Mouse (Mus musculus) liver, embryonic 11.5 days (tissue): Measurements from ENCODE around the gene Vwa3a. TPM values are rescaled to one million over a fixed set of nuclear protein-coding genes. Genes with fewer than 3 reads are reported as not detected.

Experiments used
- ATAC-seq: fragments of 200-750 bp; cut with Nextera tagmentation; replicated peaks from 2 replicates; pipeline ENCODE4 v1.8.0; 2017; ENCODE audit warnings: moderate number of reproducible peaks, mild to moderate bottlenecking, moderate TSS enrichment, moderate library complexity; ENCODE audit not compliant: low FRiP score
- DNase-seq: peaks from one replicate; pipeline ENCODE4 v3.0.0-alpha.2; 2017; ENCODE audit warnings: low spot score
- H3K27ac ChIP-seq: fragments of 300-500 bp; sonication (generic); 2 replicates; pipeline ENCODE4 v1.5.1; 2014; ENCODE audit warnings: mild to moderate bottlenecking, low read depth, low read length, control low read depth
- H3K27me3 ChIP-seq: fragments of 300-500 bp; sonication (generic); replicated peaks from 2 replicates; pipeline ENCODE4 v1.6.1; 2014; ENCODE audit warnings: low read length, mixed read lengths; ENCODE audit not compliant: control insufficient read depth, insufficient read depth
- H3K36me3 ChIP-seq: fragments of 300-500 bp; sonication (generic); 2 replicates; pipeline ENCODE4 v1.6.1; 2014; ENCODE audit warnings: mild to moderate bottlenecking, low read length, moderate library complexity, mixed read lengths; ENCODE audit not compliant: control insufficient read depth, insufficient read depth
- H3K4me1 ChIP-seq: fragments of 300-500 bp; sonication (generic); replicated peaks from 2 replicates; pipeline ENCODE4 v1.6.1; 2014; ENCODE audit warnings: low read length, mixed read lengths; ENCODE audit not compliant: control insufficient read depth, insufficient read depth
- H3K4me2 ChIP-seq: fragments of 300-500 bp; sonication (generic); 2 replicates; pipeline ENCODE4 v1.6.1; 2014; ENCODE audit warnings: mild to moderate bottlenecking, control low read depth, moderate library complexity
- H3K4me3 ChIP-seq: fragments of 300-500 bp; sonication (generic); 2 replicates; pipeline ENCODE4 v1.5.1; 2014; ENCODE audit warnings: low read depth, low read length, control low read depth
- H3K9ac ChIP-seq: fragments of 300-500 bp; sonication (generic); 2 replicates; pipeline ENCODE4 v1.6.1; 2014; ENCODE audit warnings: low read depth, low read length, control low read depth
- H3K9me3 ChIP-seq: fragments of 300-500 bp; sonication (generic); 2 replicates; pipeline ENCODE4 v1.6.1; 2016; ENCODE audit warnings: low read length, inconsistent platforms, mixed read lengths; ENCODE audit not compliant: control insufficient read depth
- WGBS: fragments of 180-500 bp; shearing (Covaris S2); extraction: QIAGEN DNeasy Blood & Tissue Kit; methylation state at CpG from one replicate; pipeline ENCODE4 v1.1.7; 2014; 5-methylcytosine and 5-hydroxymethylcytosine counted together
- polyA plus RNA-seq: library from polyadenylated mRNA; unstranded; fragments of >200 nt; fragmentation: Nextera tagmentation; extraction: Ambion mirVana; gene quantifications from 2 replicates; pipeline ENCODE4 v1.2.1, GENCODE M21; 2014

The Vwa3a gene
- polyA plus RNA-seq, 1 experiment from 2014 or later: 0.08 TPM

GRCm38 (mm10) chr7:120732906-120733305 lies 6.2 kb upstream of the Vwa3a start:
- Histone ChIP-seq H3K27me3 (no peaks in the 10 kb centered on the region), H3K9me3 (no peaks in the 10 kb centered on the region), H3K9ac (no peak overlapping the region), H3K36me3 (no peaks in the 10 kb centered on the region), H3K27ac (no peak overlapping the region), H3K4me1 (peaks cover 4% of the 10 kb centered on the region), H3K4me2 (no peak overlapping the region), H3K4me3 (no peak overlapping the region)
- 88% methylated on average over 7 of the region's 7 CpGs for WGBS
- ATAC-seq (no peak), DNase-seq (no peak)

DNA sequence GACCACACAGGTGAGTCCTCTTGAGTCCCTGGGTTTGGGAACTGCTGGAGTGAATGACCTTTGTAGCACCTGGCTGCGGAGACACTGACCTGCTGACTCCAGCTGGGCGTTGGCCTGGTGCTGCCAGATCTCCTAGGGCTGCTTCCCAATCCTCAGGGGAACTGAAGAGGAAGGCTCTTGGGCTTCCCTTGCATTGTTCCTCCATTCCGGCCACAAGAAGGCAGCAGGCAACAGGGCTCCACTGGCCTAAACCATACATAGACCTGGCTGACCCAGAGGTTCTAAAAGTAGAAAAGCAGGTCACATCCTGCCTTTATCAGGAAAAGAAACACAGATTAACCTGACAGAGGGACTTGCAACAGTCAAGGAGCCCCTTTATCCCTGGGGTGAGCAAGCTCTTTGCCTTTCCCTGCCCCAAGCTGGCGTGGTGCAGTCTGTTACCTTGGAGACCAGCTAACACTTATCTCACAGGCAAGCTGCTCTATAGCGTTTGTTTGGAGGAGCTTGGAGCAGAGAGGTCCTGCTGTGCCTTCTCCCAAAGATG lies 512 bp downstream of the Vwa3a start:
- Histone ChIP-seq H3K9ac (no peak overlapping the region), H3K27me3 (no peaks in the 10 kb centered on the region), H3K4me1 (no peaks in the 10 kb centered on the region), H3K36me3 (no peaks in the 10 kb centered on the region), H3K27ac (no peak overlapping the region), H3K9me3 (no peaks in the 10 kb centered on the region), H3K4me2 (no peak overlapping the region), H3K4me3 (no peak overlapping the region)
- 21% methylated on average over 5 of the region's 5 CpGs for WGBS
- no peak; the same call in 1 of the 2 replicates for ATAC-seq
- peak; percentile 32 for DNase-seq

GRCm38 (mm10) chr7:120743366-120744351 lies 4.5 kb downstream of the Vwa3a start:
- ATAC-seq: no peak
- Histone ChIP-seq H3K9me3 (no peaks in the 10 kb centered on the region), H3K4me3 (no peak overlapping the region), H3K4me1 (no peaks in the 10 kb centered on the region), H3K27me3 (no peaks in the 10 kb centered on the region), H3K27ac (no peak overlapping the region), H3K9ac (no peak overlapping the region), H3K36me3 (no peaks in the 10 kb centered on the region), H3K4me2 (no peak overlapping the region)
- 72% methylated on average over 14 of the region's 14 CpGs for WGBS
- no peak for DNase-seq

GRCm38 (mm10) chr7:120744606-120745005 lies 5.5 kb downstream of the Vwa3a start:
- no peak overlapping the region for H3K27ac ChIP-seq
- no peaks in the 10 kb centered on the region for H3K9me3 ChIP-seq
- H3K36me3 ChIP-seq: no peaks in the 10 kb centered on the region
- WGBS: 86% methylated on average over 6 of the region's 6 CpGs
- H3K4me3 ChIP-seq: no peak overlapping the region
- DNase-seq (no peak), ATAC-seq (no peak)
- no peaks in the 10 kb centered on the region for H3K27me3 ChIP-seq
- no peaks in the 10 kb centered on the region for H3K4me1 ChIP-seq
- H3K9ac ChIP-seq: no peak overlapping the region
- H3K4me2 ChIP-seq: no peak overlapping the region

DNA sequence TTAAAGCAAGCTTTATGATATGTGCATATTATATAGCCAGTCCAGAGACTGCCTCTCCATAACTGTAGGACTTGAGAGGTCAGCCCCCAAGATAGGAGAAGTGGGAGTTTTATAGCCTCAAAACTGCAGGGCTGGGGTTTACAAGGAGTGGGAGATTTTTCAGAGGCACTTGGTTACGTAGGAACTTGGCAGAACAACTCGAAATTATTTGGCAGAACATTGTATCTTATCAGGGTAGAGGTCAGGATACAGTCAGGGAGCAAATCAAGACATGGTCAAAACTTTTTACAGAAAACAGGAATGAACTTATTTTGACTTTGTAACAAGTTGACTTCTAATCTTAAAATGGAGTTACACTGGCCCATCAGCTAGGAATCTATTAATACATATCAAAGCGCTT lies 6.9 kb downstream of the Vwa3a start:
- no peak overlapping the region for H3K4me2 ChIP-seq
- no peaks in the 10 kb centered on the region for H3K36me3 ChIP-seq
- DNase-seq (no peak), ATAC-seq (no peak)
- H3K27ac ChIP-seq: no peak overlapping the region
- H3K27me3 ChIP-seq: no peaks in the 10 kb centered on the region
- H3K4me3 ChIP-seq: no peak overlapping the region
- 67% methylated on average over 3 of the region's 3 CpGs for WGBS
- no peaks in the 10 kb centered on the region for H3K4me1 ChIP-seq
- H3K9me3 ChIP-seq: no peaks in the 10 kb centered on the region
- H3K9ac ChIP-seq: no peak overlapping the region

DNA sequence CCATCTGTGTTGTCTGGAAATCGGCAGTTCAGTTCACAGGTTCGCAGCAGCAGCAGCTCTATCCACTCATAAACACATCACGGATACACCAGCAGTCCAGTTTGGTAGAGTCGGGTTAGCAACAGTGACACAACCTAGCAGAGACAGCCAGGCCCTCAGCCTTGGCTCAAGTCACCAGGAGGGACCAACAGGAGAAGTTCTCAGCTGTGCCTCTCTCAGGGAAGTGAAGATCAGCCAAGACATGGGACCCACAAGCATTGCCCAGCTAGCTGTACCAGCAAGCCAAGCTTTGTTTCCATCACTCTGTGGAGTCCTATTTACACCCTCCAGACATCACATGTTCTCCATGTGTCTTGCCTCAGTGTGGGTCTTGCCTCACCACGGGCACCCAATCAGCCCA lies 7.7 kb downstream of the Vwa3a start:
- H3K9ac ChIP-seq: no peak overlapping the region
- H3K27ac ChIP-seq: no peak overlapping the region
- 84% methylated on average over 5 of the region's 5 CpGs for WGBS
- no peak overlapping the region for H3K4me2 ChIP-seq
- DNase-seq (no peak), ATAC-seq (no peak)
- H3K4me3 ChIP-seq: no peak overlapping the region
- no peaks in the 10 kb centered on the region for H3K9me3 ChIP-seq
- H3K27me3 ChIP-seq: no peaks in the 10 kb centered on the region
- H3K36me3 ChIP-seq: no peaks in the 10 kb centered on the region
- H3K4me1 ChIP-seq: no peaks in the 10 kb centered on the region

GRCm38 (mm10) chr7:120748478-120748877 lies 9.4 kb downstream of the Vwa3a start:
- no peak overlapping the region for H3K4me2 ChIP-seq
- DNase-seq: no peak
- no peak for ATAC-seq

GRCm38 (mm10) chr7:120751330-120751729 lies 12.2 kb downstream of the Vwa3a start:
- H3K4me3 ChIP-seq: no peak overlapping the region
- H3K9ac ChIP-seq: no peak overlapping the region
- no peak overlapping the region for H3K27ac ChIP-seq
- H3K27me3 ChIP-seq: no peaks in the 10 kb centered on the region
- DNase-seq: no peak
- no peaks in the 10 kb centered on the region for H3K4me1 ChIP-seq
- no peak overlapping the region for H3K4me2 ChIP-seq
- H3K36me3 ChIP-seq: no peaks in the 10 kb centered on the region
- no peak for ATAC-seq
- H3K9me3 ChIP-seq: no peaks in the 10 kb centered on the region

More at GRCm38 (mm10) chr7:120748478-120748877, 9.4 kb downstream of the Vwa3a start:
- no peaks in the 10 kb centered on the region for H3K9me3 ChIP-seq
- H3K27ac ChIP-seq: no peak overlapping the region
- H3K9ac ChIP-seq: no peak overlapping the region
- H3K4me1 ChIP-seq: no peaks in the 10 kb centered on the region
- no peaks in the 10 kb centered on the region for H3K36me3 ChIP-seq
- no peak overlapping the region for H3K4me3 ChIP-seq
- no peaks in the 10 kb centered on the region for H3K27me3 ChIP-seq

- ATAC-seq: no peak
- no peak overlapping the region for H3K27ac ChIP-seq
- H3K9me3 ChIP-seq: no peaks in the 10 kb centered on the region
- H3K27me3 ChIP-seq: no peaks in the 10 kb centered on the region
- H3K4me3 ChIP-seq: no peak overlapping the region
- WGBS: 79% methylated on average over 7 of the region's 7 CpGs
- H3K9ac ChIP-seq: no peak overlapping the region
- DNase-seq: no peak
- no peaks in the 10 kb centered on the region for H3K36me3 ChIP-seq
- no peaks in the 10 kb centered on the region for H3K4me1 ChIP-seq
- H3K4me2 ChIP-seq: no peak overlapping the region
Measured at GRCm38 (mm10) chr7:120751906-120752305, 12.8 kb downstream of the Vwa3a start.
